Mouse (Mus musculus) small intestine, adult 2 months (tissue): ENCODE measurements around the gene Taldo1. TPM values are rescaled to one million over a fixed set of nuclear protein-coding genes. Genes with fewer than 3 reads are reported as not detected.
A peak's percentile ranks its signal among the peaks of the same experiment; 100 is the strongest.

Experiments
- H3K27ac ChIP-seq: fragments of 200-500 bp; 2 replicates; pipeline ENCODE4 v1.5.1; 2012; ENCODE audit warnings: low read depth, low read length, control low read depth, inconsistent platforms; ENCODE audit not compliant: insufficient read depth
- H3K27me3 ChIP-seq: fragments of 200-500 bp; 2 replicates; pipeline ENCODE4 v1.6.1; 2012; ENCODE audit warnings: mild to moderate bottlenecking, moderate library complexity, low read length, inconsistent platforms; ENCODE audit not compliant: control insufficient read depth, insufficient read depth
- H3K36me3 ChIP-seq: fragments of 200-500 bp; 2 replicates; pipeline ENCODE4 v1.6.1; 2012; ENCODE audit warnings: mild to moderate bottlenecking, low read length, control low read depth, inconsistent platforms; ENCODE audit not compliant: control insufficient read depth, insufficient read depth
- H3K4me1 ChIP-seq: fragments of 200-500 bp; 2 replicates; pipeline ENCODE4 v1.6.1; 2012; ENCODE audit warnings: low read length, inconsistent platforms, mixed read lengths; ENCODE audit not compliant: control insufficient read depth, insufficient read depth, insufficient read length
- H3K4me3 ChIP-seq: fragments of 200-500 bp; 2 replicates; pipeline ENCODE4 v1.5.1; 2012; ENCODE audit warnings: low read depth, mild to moderate bottlenecking, control low read depth, inconsistent platforms, low read length, moderate library complexity
- CTCF ChIP-seq: fragments of 200-500 bp; IDR thresholded peaks from 2 replicates; pipeline ENCODE4 v1.5.1; 2012; ENCODE audit warnings: low read depth, mild to moderate bottlenecking, control low read depth, inconsistent platforms, low read length, moderate library complexity, mixed read lengths; ENCODE audit not compliant: insufficient replicate concordance, insufficient read length; ENCODE audit errors: extremely low read depth
- POLR2A ChIP-seq: fragments of 200-500 bp; IDR thresholded peaks from 2 replicates; pipeline ENCODE4 v1.6.1; 2012; ENCODE audit warnings: low read depth, mild to moderate bottlenecking, control low read depth, inconsistent platforms, low read length, moderate library complexity
- WGBS: fragments of 180-500 bp; shearing (Covaris S2); methylation state at CpG from one replicate; pipeline ENCODE4 v1.1.7; 2018; 5-methylcytosine and 5-hydroxymethylcytosine counted together
- polyA plus RNA-seq: library from polyadenylated mRNA; depleted of rRNA; stranded (reverse); fragments of >200 nt; gene quantifications from 2 replicates; pipeline ENCODE4 v1.2.3, GENCODE M21; 2012

Taldo1 gene
- polyA plus RNA-seq, 1 experiment, result 473 TPM

GRCm38 (mm10) chr7:141388487-141389109, 3.4 kb upstream of the Taldo1 start:
- no peak for TF ChIP-seq CTCF
- TF ChIP-seq POLR2A, result no peak
- no peaks in the 10 kb centered on the region for H3K27me3 ChIP-seq
- 22% methylated on average over 3 of the region's 3 CpGs for WGBS
- peaks cover 14% of the 10 kb centered on the region for H3K4me1 ChIP-seq
- H3K4me3 ChIP-seq, result no peak overlapping the region
- peak overlapping the region; percentile 85 for H3K27ac ChIP-seq
- H3K36me3 ChIP-seq, result no peaks in the 10 kb centered on the region

- peak overlapping the region; percentile 85 for H3K27ac ChIP-seq
- 20% methylated on average over 9 of the region's 9 CpGs for WGBS
- peaks cover under 1% of the 10 kb centered on the region for H3K36me3 ChIP-seq
- no peak for TF ChIP-seq CTCF
- peaks cover 18% of the 10 kb centered on the region for H3K4me1 ChIP-seq
- no peaks in the 10 kb centered on the region for H3K27me3 ChIP-seq
- H3K4me3 ChIP-seq, result peak overlapping the region; percentile 5; the same call in 1 of the 2 replicates
These were observed 1.4 kb upstream of the Taldo1 start for GRCm38 (mm10) chr7:141390326-141391259.

GRCm38 (mm10) chr7:141392552-141393222, 688 bp downstream of the Taldo1 start:
- Histone ChIP-seq H3K36me3 (peaks cover 14% of the 10 kb centered on the region), H3K4me3 (peak overlapping the region; percentile 84), H3K27me3 (no peaks in the 10 kb centered on the region), H3K4me1 (peaks cover 18% of the 10 kb centered on the region), H3K27ac (peak overlapping the region; percentile 53)
- 3% methylated on average over 9 of the region's 9 CpGs for WGBS
- TF ChIP-seq CTCF, result no peak
- no peak for TF ChIP-seq POLR2A

- WGBS, result 26% methylated on average over 7 of the region's 7 CpGs
- no peaks in the 10 kb centered on the region for H3K27me3 ChIP-seq
- peaks cover 25% of the 10 kb centered on the region for H3K36me3 ChIP-seq
- no peak overlapping the region for H3K4me3 ChIP-seq
- H3K27ac ChIP-seq, result peak overlapping the region; percentile 14; the same call in 1 of the 2 replicates
- no peak for TF ChIP-seq CTCF
- no peak for TF ChIP-seq POLR2A
- peaks cover 17% of the 10 kb centered on the region for H3K4me1 ChIP-seq
These were observed 2.2 kb downstream of the Taldo1 start for GRCm38 (mm10) chr7:141394158-141394557.

- no peak overlapping the region for H3K27ac ChIP-seq
- TF ChIP-seq POLR2A (no peak), CTCF (peak; percentile 92; the same call in 1 of the 2 replicates)
- H3K36me3 ChIP-seq, result peaks cover 30% of the 10 kb centered on the region
- H3K4me3 ChIP-seq, result no peak overlapping the region
- WGBS, result 17% methylated on average over 6 of the region's 6 CpGs
- no peaks in the 10 kb centered on the region for H3K27me3 ChIP-seq
- peaks cover 12% of the 10 kb centered on the region for H3K4me1 ChIP-seq
These were observed 2.8 kb downstream of the Taldo1 start for GRCm38 (mm10) chr7:141394771-141395170.

GRCm38 (mm10) chr7:141395348-141395747, 3.3 kb downstream of the Taldo1 start:
- TF ChIP-seq CTCF (no peak), POLR2A (no peak)
- peaks cover 9% of the 10 kb centered on the region for H3K4me1 ChIP-seq
- no peak overlapping the region for H3K27ac ChIP-seq
- H3K27me3 ChIP-seq, result no peaks in the 10 kb centered on the region
- no peak overlapping the region for H3K4me3 ChIP-seq
- peaks cover 35% of the 10 kb centered on the region for H3K36me3 ChIP-seq
- 39% methylated on average over 1 of the region's 1 CpGs for WGBS

GRCm38 (mm10) chr7:141403305-141403704, 11.3 kb downstream of the Taldo1 start:
- Histone ChIP-seq H3K4me3 (no peak overlapping the region), H3K27ac (no peak overlapping the region), H3K27me3 (no peaks in the 10 kb centered on the region), H3K36me3 (peaks cover 50% of the 10 kb centered on the region), H3K4me1 (no peaks in the 10 kb centered on the region)
- WGBS, result 33% methylated on average over 5 of the region's 5 CpGs
- TF ChIP-seq POLR2A, result no peak
- peak; percentile 83; the same call in 1 of the 2 replicates for TF ChIP-seq CTCF
